Mouse (Mus musculus): ENCODE data around the gene Olfr267.
A peak's percentile ranks its signal among the peaks of the same experiment; 100 is the strongest.

The Olfr267 gene

GRCm38 (mm10) chr4:58787616-58788015, at the start of gene Olfr267:
Olfr267 (minus strand) TSS chr4:58787716.
- DNase-seq, result no peak

- DNase-seq, result no peak
Measured at GRCm38 (mm10) chr4:58832908-58833307, 45.4 kb upstream of the Olfr267 start.

- peak; percentile 1 for DNase-seq
Measured at GRCm38 (mm10) chr4:58825921-58826320, 38.4 kb upstream of the Olfr267 start.

GRCm38 (mm10) chr4:58786659-58787058, 857 bp downstream of the Olfr267 start:
- peak; percentile 3 for DNase-seq

GRCm38 (mm10) chr4:58763417-58763816, 24.1 kb downstream of the Olfr267 start:
- peak; percentile 7 for DNase-seq

- DNase-seq, result no peak
Measured at GRCm38 (mm10) chr4:58749510-58749909, 38.0 kb downstream of the Olfr267 start.

- peak; percentile 36 for DNase-seq
Measured at GRCm38 (mm10) chr4:58749101-58749500, 38.4 kb downstream of the Olfr267 start.

- peak; percentile 12 for DNase-seq
Measured at GRCm38 (mm10) chr4:58745583-58746222, 41.8 kb downstream of the Olfr267 start.

GRCm38 (mm10) chr4:58736867-58737633, 50.5 kb downstream of the Olfr267 start:
- DNase-seq, result peak; percentile 21
